Mouse (Mus musculus) 3134 (cell line): Measurements from ENCODE around the gene Lrrc43.
"Not testable (repeated sequence)": the region's sequence is repeated elsewhere in the genome, so short reads cannot be mapped to it uniquely, and the experiment has no call there.

Experiments
- DNase-seq: peaks from one replicate; pipeline ENCODE4 v3.0.0-alpha.2; 2011; ENCODE audit warnings: low spot score; ENCODE audit not compliant: insufficient read length; ENCODE audit errors: extremely low read depth

The Lrrc43 gene

DNA sequence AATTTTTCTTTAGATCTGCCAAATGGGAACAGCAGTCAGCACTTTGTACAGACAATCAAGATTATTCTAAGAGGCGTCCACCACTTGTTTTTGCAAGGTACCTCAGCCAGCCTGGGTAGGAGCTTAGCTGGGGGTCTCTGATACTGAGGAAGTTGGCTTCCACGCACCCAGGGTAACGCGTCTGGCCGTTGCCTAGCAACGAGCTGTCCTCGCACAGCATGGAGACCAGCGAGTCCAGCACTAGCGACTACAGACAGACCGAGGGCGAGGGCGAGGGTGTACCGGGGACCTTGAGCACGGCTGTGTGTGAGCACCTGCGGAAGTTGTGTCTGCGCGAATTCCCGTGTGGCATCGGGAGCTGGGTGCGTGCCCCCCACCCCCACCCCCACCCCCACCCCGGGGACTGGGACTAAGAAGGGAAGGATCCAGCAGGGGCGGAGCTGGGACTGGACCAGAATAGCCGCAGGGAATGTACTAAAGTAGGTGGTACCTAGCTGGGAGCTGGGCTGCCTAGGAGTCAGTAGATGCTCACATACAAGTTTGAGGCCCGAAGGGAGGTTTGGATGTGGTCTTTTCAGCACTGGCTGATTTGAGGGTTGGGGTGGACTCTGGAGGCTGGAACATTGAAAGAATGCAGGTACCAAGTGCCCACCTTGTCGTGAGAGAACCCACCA, at the start of gene Lrrc43, which contains the start of gene Il31:
Gene Lrrc43, plus strand, starts transcription at position 194 of the 674 bp plus-strand sequence.
Gene Il31, minus strand, starts transcription at position 378 of the 674 bp plus-strand sequence.
- DNase-seq = no peak

DNA sequence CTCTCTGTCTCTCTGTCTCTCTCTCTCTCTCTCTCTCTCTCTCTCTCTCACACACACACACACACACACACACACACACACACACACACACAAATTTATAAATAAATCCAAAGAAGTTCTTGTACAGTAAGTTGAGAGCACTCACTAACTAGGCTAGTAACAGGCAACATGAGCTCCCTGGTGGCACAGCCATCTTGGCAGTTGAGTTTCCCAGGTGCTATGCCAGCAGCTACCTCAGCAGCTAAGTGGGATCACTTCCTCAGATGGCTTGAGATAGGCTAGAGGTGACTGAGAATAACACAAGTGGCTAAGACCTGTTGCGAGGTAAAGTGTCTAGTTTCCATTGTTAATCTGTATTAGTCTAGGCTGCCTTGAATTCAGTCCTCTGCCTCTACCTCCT, 49.8 kb upstream of the Lrrc43 start:
- DNase-seq = no peak

DNA sequence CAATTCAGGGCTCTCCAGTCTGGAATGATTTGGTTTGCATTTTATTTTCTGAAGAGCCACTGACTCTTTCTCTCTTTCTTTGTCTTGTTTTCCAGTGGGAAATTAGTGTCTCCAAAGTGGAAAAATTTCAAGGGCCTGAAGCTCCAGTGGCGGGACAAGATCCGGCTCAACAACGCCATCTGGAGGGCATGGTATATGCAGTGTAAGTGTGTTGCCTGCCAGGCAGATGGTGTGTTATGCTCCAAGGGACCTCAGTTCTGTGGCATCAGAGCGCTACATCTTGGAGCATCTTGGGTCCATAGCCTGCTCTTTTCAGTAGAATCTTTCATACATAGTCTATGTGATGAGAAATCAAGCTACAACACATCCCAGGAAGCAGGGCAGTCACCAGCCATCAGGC, 49.2 kb upstream of the Lrrc43 start:
- no peak for DNase-seq

DNA sequence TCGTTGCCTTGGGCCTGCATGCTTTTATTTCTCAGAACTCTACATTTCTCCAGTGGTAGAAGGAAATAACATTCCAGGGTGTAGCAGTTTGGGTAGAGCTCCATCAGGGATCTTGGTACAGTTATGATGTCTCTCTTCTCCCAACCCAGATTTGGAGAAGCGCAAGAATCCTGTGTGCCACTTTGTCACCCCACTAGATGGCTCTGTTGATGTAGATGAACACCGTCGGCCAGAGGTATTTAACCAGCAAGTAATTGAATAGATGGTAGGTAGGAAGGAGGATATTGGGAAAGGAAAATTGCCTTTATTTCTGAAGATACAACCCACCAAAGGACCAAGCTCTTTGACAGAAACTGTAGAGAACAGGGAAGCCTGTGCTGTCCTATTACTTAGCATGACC, 48.4 kb upstream of the Lrrc43 start:
- no peak for DNase-seq

DNA sequence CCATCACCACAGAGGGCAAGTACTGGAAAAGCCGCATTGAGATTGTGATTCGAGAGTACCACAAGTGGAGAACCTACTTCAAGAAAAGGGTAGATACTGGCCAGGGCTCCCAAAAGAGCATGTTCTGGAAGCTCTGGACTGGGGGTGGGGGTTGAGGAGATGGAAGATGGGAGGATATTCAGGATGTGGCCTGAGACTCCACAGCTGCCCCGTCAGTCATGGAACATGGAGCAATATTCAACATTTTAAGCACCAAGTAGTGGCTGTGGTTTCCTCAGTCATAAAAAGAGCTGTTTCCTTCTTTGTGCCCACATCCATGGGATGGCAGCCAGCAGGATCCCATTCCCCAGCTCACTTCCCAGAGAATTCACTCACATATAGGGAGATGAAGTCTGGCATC, 46.8 kb upstream of the Lrrc43 start:
- no peak for DNase-seq

DNA sequence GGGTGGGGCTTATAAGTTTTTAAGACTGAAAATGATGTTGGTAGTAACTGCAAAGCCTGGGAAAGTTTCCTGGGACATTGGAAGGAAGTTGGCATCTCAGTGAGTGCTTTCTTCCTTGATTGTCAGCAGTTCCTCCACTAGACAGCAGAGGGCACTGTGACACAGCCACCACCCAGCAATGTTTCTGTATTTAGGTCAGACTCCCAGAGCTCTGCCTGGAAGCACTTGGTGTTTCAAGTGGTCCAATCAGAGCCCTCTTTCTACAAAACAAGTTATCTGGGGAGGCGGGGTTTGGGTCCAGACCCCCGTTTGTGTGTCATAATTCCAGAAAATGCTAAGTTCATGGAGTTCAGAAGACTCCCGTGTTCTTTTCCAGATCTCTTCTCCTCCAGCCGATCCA, 45.0 kb upstream of the Lrrc43 start:
- peak; percentile 35 for DNase-seq

DNA sequence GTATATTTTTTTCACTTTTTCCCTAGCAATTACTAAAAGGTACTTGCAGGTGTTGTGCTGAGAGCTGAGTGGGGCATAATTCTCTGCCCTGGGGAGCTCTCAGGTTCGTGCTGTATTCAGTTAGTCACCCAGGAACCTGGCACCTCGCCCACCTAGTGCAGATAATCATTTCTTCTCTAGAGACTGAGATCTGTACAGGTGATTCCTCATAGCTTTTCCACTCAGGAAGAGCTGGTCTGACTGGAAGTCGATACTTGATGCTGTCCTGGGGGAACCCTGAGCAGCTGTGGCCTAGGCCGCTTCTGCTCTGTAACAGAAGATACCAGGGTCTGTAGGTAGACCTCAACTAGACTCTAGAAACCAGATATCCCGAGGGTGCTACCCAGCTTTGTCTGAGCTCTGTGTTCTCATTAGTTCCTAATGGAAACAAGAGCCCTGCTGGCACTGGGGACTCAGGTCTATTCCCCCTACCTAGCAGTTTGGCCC, 44.2 kb upstream of the Lrrc43 start:
- DNase-seq = no peak

DNA sequence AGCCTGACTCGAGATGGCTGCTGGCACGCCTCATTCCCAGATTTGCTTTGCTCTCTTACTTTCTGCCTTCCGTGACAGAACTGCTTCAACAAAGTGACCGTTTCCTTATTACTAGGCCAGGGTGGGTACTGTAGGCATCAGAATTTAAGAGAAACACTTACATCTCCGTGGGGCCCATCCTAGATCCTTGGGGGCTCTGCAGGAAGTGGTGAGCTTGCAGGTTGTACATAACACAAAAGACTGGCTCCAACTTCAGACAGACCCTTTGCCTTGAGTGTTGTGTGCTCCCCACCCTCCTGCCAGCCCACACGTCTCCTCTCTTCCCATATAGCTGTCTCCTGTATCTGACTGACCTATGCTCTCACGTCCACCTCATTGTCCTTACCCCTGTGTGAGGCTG, 37.2 kb upstream of the Lrrc43 start:
- DNase-seq = no peak

DNA sequence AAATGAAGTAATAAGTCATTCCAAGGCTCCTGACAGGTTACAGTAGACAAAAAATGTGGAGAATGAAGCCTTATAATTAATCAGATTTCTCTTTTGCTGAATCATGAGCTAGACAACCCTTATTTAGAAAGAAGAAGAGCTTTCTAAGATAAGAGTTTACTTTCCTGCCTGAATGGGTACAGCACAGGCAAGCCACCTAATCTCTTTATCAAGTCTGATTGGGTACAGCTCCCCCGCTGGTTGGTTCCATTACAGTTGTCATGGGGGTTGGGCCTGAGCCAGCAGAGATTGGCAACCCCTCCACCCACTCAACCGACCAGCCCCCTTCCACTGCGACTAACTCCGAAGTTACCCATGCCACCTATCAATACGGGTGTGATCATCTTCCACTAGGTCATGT, 27.7 kb upstream of the Lrrc43 start:
- DNase-seq = no peak

DNA sequence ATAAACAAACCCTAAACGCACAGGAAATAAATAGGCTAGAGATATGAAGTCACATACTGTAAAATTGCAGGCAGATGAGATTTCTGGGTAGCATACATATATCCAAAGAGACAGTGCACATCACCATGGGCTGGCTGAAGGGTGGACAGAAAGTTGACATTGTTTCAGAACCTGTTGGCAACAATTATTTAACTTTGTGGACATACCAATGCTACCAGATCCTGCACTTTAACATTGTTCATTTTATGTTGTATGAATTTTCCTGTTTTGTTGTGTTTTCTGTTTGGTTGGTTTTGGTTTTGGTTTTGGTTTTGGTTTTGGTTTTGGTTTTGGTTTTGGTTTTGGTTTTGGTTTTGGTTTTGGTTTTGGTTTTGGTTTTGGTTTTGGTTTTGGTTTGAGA, 24.5 kb upstream of the Lrrc43 start:
- DNase-seq = no peak

DNA sequence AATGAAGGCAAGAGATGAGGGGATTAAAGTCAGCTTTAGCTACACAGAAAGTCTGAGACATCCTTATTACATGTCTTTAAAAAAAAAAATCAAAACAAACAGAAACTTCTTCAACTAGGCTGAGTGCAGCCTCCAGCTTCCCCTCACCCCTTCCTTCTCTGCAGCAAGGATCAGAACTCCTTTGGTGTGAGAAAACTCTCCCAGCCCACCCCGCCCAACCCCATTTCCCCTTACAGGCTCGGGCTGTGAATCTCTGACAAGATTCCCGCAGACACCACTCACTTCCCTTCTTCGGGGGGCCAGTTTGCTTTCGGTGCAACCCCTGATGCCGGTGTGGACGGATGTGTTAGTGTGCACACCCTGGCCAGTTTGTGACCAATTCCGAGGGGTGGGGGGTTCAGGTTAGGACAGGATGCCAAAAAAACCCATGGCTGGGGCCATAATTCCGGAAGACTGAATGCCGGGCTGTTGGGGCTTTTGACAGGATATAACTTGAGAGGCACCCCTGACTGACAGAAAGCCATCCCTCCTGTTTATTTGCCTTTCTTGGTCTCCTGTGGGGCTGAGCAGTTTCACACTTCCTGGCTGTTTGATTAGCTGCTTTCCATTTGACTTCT, 18.2 kb upstream of the Lrrc43 start:
- no peak for DNase-seq

DNA sequence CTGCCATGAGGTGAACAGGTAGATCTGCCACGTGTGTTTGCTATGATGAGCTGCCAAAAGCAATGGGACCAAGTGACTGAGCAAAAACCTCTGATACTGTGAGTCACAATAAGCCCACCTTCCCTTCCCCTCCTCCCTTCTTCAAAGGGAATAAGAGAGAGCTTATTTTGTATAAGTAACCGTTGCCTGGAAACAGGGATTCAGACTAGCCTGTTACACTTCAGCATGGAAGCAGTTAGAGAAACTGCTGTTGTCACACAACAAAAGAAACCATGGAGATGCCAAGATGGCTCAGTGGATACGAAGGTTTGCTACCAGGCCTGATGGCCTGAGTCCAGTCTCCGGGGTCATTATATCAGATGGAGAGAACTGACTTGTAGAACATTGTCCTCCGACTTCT, 15.3 kb upstream of the Lrrc43 start:
- DNase-seq = no peak

DNA sequence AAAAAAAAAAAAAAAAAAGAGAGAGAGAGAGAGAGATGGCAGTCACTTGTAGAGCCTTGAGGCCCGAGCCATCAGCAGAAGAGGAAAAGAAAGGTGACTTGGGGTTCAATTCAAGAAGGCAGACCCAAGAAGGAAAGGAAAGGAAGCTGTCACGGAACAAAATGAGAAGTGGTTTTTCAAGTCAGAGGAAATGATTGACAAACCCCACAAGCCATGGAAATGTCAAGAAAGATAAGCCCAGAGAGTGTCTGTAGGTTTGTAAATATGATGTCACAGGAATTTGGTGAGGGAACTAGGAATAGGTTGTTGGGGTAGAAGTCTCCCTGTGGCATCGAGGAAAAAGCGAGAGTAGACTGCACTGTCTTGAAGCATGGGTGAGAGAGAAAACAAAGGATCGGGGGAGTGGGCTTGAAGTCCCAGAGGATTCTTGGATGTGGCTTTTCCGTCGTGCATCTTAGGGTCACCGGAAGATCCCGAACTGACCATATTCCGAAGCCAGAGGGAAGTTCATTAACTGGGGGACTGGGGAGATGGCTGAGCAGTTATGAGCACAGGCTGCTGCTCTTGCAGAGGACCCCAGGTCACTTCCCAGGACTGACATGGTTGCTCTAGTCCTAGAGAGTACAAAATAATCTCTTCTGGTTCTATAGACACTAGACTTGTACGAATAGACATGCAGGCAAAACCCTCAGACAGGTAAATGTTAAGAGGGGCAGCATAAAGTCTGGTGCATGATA, 1.3 kb upstream of the Lrrc43 start:
- DNase-seq = no peak

DNA sequence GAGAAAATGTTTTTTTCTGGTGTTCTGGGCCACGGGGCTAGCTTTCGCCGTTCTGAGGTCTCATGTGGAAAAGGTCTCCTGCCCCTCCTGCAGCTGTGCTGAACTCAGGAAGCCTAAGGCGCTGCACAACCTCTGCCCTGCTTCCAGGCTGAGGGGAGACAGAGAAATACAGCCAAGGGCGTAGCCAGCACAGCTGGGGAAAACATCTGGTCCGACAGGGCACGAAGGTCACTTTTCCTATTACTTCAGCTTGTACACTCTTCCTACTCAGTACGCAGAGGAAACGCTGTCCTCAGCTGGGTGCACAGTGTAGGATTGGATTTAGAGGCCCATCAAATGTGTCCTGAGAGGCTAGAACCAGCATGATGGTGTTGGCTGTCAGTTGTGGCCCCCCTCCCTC, 830 bp downstream of the Lrrc43 start:
- DNase-seq = no peak

DNA sequence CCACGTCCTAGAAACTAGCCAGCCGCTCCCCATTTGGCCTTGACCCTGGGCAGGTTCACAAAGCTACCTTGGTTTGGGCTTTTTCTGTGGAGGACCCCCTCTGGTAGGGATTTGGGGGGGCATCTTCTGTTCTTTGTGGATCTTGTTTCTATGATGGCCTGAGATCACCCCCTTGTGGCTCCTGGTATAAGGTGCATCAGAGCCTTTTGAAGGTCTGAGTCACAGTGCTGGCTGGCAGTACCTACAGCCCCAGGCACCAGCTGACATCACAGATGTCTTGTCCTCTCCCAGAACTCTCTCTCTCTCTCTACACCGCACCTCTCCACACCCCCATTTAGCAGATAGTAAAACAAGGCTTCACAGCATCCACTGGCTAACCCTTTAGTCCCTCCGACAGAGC, 10.6 kb downstream of the Lrrc43 start:
- DNase-seq = no peak

DNA sequence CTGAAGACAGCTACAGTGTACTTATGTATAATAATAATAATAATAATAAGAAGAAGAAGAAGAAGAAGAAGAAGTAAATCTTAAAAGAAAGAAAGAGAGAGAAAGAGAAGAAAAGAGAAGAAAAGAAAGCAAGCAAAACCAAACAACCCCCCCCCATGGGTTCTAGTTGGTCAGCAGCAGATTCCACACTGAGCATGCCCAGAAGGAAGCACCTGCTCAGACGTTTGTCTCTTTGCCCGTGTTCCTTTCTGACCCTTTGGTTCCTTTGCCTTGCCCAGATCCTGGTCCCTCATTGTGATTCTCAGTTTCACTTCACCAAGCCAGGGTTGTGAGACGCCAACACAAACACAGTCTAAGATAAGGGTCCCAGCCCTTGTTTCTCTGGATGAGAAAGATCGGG, 12.9 kb downstream of the Lrrc43 start:
- DNase-seq = no peak

DNA sequence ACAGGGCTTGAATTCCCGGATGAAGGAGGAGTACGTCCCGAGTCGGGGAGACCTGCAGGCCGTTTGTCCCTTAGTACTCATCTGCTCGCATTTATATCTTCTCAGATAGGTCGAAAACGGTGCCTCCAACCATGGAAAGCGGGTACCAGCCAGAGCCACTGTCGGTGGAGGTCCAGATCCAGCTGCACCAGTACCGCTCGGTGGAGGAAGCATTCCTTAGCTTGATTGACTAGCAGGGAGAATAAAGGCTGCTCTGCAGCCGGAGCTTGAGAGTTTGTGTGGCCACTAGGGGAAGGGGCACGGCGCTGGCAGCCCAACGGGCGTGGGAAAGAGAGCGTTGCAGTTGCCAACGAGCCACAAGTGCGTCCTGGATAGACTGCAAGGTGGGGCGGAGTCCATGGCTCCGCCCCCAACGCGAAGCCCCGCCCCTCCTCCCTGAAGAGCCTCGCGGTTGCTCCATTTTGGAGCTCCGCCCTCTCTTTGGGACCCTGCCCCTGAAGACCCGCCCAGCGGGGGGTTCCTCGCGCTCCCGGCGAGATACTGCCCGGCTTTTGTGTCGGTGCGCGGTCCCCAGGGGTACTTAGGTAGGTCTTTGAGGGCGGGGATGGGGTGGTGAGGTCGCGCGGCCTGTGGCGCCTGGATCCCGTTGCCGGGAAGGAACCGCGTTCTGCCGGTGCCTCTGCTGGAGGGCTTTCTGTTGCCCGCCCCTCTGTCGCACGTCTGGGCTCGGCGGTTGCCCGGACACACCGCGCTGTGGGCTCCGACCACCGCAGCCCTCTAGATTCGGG, 19.0 kb downstream of the Lrrc43 start:
- DNase-seq = no peak

DNA sequence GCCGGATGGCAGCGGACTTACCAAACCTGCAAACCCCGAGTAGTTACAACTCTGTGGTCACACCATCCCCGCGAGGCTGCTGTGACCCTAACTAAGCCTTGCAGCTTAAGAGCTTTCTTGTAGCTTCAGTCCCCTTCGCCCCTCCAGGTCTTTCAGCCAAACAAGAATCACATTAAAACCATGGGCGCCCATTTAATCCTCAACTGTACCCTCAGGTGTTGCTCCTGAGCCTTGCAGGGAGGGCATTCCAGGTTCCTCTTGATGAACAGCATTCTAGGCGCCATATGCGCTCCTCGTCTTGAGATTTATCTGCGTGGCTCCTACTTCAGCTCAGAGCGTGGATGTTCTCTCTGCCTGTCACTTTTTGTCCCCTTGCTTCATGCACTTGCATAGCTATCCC, 19.8 kb downstream of the Lrrc43 start:
- DNase-seq = no peak

DNA sequence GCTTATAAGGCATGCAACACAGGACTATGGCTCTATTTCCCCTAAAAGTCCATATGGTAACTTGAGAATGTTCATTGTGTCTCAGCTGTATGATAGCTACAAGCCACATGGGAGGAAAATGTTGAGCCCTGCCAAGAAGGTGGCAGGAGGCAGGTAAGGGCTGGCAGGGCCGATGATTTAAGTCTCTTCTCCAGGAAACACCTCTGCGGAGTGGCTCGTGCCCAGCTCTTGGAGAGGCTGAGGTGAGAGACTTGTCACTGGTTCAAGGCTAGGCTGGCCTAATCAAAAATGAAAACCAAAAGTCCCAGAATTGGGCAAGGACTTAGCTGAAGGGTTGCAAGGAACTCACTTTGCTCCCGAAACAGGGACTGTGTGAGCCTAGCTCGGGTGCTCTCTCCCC, 21.1 kb downstream of the Lrrc43 start, which contains the start of gene B3gnt4:
Gene B3gnt4, plus strand, starts transcription at position 301 of the 400 bp plus-strand sequence.
- DNase-seq = no peak

DNA sequence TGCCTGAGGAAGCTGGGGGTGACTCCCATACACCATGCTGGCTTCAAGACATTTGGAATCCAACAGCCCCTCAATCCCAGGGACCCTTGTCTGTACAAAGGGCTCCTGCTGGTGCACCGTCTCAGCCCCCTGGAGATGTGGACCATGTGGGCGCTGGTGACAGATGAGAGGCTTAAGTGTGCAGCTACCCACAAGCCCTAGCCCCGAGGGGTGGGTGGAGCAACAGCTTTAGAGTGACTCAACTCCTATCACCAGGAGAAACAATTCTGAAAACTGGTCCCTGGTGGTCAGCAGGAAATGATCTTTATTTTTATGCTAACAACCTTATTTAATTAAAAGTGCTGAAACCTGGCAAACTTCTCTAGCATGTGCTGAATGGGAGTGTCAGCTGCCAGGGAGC, 22.3 kb downstream of the Lrrc43 start:
- DNase-seq = not testable (repeated sequence)

DNA sequence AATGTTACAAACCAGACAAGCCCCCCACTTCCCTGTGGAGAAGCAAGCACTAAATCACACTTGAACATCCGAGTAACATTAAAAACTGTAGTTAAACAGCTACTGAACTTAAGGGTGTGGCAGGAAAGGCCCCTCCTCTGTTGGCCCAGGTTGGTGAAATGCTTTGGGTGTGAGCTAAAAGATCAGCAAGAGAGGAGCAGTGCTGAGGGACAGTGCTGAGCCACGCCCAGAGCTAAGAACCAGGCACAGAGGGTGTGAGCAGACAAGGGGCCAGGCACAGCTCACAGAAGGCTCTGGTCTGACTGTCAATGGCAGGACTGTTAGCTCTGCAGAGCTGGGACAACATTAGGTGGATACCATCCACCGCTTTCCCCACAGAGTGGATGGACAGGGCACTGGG, 23.0 kb downstream of the Lrrc43 start:
- no peak for DNase-seq
